Mouse (Mus musculus): ENCODE results near the gene Ccl22. TPM values are rescaled to one million over a fixed set of nuclear protein-coding genes. Genes with fewer than 3 reads are reported as not detected.

Gene Ccl22
- total RNA-seq, 1 experiment = 6.1 TPM

- in situ Hi-C loops (cut with MboI; ENCODE audit: low sequenced_read_pairs in 2 of 2, unreplicated experiment in 2 of 2) = loop anchor here in 1 of 2 experiments (10.0 kb wide), 1 partner anchor 96 kb away; no protein-coding TSS in a partner anchor
- Histone ChIP-seq H3K36me3 (ENCODE audit: control insufficient read depth, insufficient read depth, low read length, poor library complexity, severe bottlenecking) (no peaks in the 10 kb centered on the region), H3K4me3 (ENCODE audit: insufficient read depth in 1 of 2, low read depth in 1 of 2, low read length in 2 of 2, poor library complexity in 1 of 2, severe bottlenecking in 1 of 2) (no peak overlapping the region), H3K27ac (ENCODE audit: insufficient read depth, low read depth, low read length, poor library complexity, severe bottlenecking) (no peak overlapping the region), H3K4me1 (ENCODE audit: control insufficient read depth in 2 of 2, insufficient read depth in 2 of 2, low read length in 2 of 2, poor library complexity in 1 of 2) (peaks cover 0 to 2% of the 10 kb centered on the region in 2 experiments; a peak in 1 of 4 replicates), H3K9ac (ENCODE audit: insufficient read depth, low read depth, low read length, poor library complexity, severe bottlenecking) (no peak overlapping the region), H3K9me3 (ENCODE audit: control insufficient read depth, insufficient read depth, low read depth, low read length) (no peaks in the 10 kb centered on the region)
- TF ChIP-seq HCFC1 (IDR thresholded peaks at IDR 0.05; ENCODE audit: borderline replicate concordance, insufficient read depth, low read length) (no peak), ZC3H11A (IDR thresholded peaks at IDR 0.05; ENCODE audit: borderline replicate concordance, low read depth, low read length) (no peak), CHD2 (IDR thresholded peaks at IDR 0.05; ENCODE audit: low read depth, low read length) (no peak), MAFK (IDR thresholded peaks at IDR 0.05; ENCODE audit: insufficient read depth, low read depth, low read length) (no peak), ZNF384 (IDR thresholded peaks at IDR 0.05; ENCODE audit: low read depth, low read length) (no peak)
- peak; percentile 68 for DNase-seq (ENCODE audit: low read depth, low spot score)
These were observed 55.0 kb downstream of the Ccl22 start for GRCm38 (mm10) chr8:94800278-94800968.

Other genes with a start within 250 kb of the Ccl22 start
- gene Cpne2, start 212.6 kb upstream of the Ccl22 start, total RNA-seq (2012; rRNA removed) = 6.4 and 12.5 TPM in 2 replicates
- gene Rspry1, start 143.7 kb upstream of the Ccl22 start, total RNA-seq (2012; rRNA removed) = 19.5 and 22.4 TPM in 2 replicates
- 26.9 and 35.9 TPM in 2 replicates for gene Fam192a, start 143.6 kb upstream of the Ccl22 start, total RNA-seq (2012; rRNA removed)
- 17.7 and 29.9 TPM in 2 replicates for gene Arl2bp, start 79.0 kb upstream of the Ccl22 start, total RNA-seq (2012; rRNA removed)
- 7.8 and 10.3 TPM in 2 replicates for gene Pllp, start 49.3 kb upstream of the Ccl22 start, total RNA-seq (2012; rRNA removed)
- gene Cx3cl1, start 26.4 kb downstream of the Ccl22 start, total RNA-seq (2012; rRNA removed) = 5.3 and 8.0 TPM in 2 replicates
- gene Ccl17, start 64.9 kb downstream of the Ccl22 start, total RNA-seq (2012; rRNA removed) = 1.3 and 5.1 TPM in 2 replicates
- gene Coq9, start 92.7 kb downstream of the Ccl22 start, total RNA-seq (2012; rRNA removed) = 42.9 and 47.1 TPM in 2 replicates
- 98.5 and 134 TPM in 2 replicates for gene Ciapin1, start 92.8 kb downstream of the Ccl22 start, total RNA-seq (2012; rRNA removed)
- gene Polr2c, start 111.9 kb downstream of the Ccl22 start, total RNA-seq (2012; rRNA removed) = 88.7 and 119 TPM in 2 replicates
- 4.3 and 4.9 TPM in 2 replicates for gene Dok4, start 130.7 kb downstream of the Ccl22 start, total RNA-seq (2012; rRNA removed)
- gene Ccdc102a, start 172.5 kb downstream of the Ccl22 start, total RNA-seq (2012; rRNA removed) = 10.7 and 11.0 TPM in 2 replicates
- 1.1 and 2.2 TPM in 2 replicates for gene Adgrg5, start 178.1 kb downstream of the Ccl22 start, total RNA-seq (2012; rRNA removed)
- gene Adgrg1, start 229.2 kb downstream of the Ccl22 start, total RNA-seq (2012; rRNA removed) = 5.4 and 5.7 TPM in 2 replicates

Data from ES-E14 (cell line).